Mouse (Mus musculus): ENCODE measurements at regions not wholly inside any gene's neighbourhood (a gene's known extent, or its start where the extent isn't known, plus 50 kb on each side); places are given as distances from the start of the nearest gene placed in this dataset.
A peak's percentile ranks its signal among the peaks of the same experiment; 100 is the strongest.

DNA sequence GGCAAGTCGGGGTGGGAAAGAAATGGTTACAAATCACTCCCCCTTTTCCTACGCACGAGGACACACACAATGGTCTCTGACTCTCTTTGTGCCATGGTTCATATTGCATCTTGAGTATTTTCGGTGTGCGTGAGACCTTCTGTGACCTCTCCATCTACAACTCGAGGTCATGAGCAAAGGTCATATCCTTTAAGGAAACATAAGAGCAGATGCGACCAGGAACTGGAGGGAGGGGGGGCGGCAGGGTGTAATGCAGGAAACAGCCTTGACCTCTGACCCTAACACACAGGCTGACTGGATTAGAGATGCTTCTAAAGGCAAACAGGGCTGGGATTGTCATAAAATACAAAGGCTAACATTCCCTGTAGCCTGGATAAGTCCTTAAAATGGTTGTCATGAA, 450.7 kb upstream of the Gm10131 start:
- peak; percentile 77 for DNase-seq (ENCODE audit: low read depth, low spot score)

DNA sequence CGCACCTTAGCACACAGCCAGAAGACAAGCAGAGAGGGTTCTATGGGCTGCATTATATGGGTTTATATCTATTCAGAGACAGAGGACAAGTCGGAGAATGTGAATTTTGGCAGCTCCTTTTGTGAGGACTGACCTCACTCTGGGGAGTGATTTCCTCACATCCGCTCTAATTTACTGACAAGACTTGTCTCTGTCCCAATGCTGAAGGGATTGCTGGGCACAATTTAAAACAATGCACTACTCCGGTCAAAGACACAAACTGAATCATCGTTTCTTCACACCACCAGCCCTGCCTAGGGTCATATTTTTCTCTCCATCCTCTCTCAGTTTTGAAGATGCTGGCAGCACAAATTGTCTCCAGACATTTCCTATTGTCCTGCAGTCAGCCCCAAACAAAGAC, 438.2 kb upstream of the Gm10131 start:
- no peak for DNase-seq (ENCODE audit: low read depth, low spot score)

DNA sequence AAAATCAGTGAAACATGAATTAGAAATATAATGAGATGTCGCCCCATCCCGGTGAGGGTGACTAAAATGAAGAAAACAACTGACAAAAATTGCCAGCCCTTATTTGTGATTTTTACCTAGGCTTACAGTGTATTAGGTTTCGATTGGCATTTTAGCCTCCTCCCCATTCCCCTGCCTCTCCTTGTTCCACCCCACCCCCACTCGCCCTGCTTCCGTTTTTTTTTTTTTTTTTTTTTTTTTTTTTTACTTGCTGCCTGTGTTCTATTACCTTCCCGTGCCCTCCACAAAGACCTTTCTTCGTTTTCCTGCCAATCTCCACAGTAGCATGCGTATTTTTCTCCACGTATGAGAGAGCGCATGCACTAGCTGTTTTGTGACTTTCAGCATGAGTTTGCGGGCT, 435.3 kb upstream of the Gm10131 start:
- DNase-seq (ENCODE audit: low read depth, low spot score), result no peak

DNA sequence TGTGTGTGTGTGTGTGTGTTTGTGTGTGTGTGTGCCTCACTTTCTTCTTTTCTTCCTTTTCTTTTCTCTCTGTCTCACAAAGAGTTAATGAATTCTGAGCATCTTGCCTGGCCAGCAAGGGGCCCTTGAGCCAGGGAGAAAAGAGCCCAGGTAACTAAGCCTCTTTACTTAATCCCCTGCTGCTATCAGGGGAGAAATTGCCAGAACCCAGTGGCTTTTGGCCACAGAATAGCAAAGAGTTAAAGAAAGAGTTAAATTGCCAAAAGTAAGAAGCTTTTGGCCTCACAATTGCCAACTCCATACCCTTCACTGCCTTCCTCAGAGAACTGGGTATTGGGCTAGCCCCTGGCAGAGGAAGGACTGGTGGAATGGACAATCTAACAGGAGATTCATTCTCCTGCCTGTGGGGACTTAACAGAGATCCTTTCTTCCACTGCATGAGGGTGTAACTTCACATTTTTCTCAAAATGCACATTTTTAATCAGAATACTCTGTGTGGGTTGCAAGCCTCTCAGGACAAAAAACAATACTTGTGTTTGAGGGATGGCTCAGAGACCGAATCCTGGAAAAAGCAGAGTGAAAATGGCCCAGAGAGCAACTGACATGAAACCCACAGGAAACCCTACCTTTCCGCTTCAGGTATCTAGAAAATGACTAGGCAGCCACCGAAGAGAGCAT, 431.0 kb upstream of the Gm10131 start:
- no peak for DNase-seq (ENCODE audit: low read depth, low spot score)

DNA sequence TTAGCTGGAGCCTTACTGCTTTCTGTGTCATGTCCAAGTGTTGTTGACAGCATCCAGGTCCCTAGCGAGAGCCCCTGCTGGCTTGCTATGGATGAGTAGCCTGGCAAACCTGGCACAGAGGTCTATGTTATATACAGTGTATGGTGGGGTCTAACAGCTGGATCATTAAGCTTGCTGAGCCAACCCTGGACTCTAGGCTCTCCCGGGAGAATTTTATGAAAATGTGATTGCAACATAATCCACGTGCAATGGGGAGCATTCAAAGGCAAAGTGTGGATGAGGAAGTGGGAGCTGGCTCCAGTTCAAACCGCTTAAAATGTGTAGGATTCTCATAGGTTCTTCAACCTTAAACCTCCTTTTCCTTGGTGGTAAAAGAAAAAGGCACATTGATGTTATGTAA, 427.7 kb upstream of the Gm10131 start:
- DNase-seq (ENCODE audit: low read depth, low spot score), result no peak

DNA sequence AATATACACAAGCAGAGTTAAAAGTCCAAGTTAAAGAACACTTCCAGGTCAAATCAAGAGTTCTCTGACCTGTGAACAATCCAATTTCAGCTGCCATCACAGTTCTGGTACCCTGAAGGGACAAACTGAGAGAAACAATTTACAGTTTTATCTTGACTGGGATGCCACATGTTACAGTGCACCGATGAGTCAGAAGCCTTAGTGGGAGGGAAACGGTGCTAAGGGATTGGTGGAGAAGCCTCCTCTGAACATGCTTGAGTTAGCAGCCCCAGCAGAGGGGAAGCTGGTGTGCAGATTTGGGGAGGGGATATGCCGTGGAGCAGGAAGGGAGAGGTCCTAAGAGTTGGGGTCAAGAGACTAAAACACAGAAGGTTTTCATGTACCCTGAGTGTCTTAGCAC, 423.9 kb upstream of the Gm10131 start:
- no peak for DNase-seq (ENCODE audit: low read depth, low spot score)

DNA sequence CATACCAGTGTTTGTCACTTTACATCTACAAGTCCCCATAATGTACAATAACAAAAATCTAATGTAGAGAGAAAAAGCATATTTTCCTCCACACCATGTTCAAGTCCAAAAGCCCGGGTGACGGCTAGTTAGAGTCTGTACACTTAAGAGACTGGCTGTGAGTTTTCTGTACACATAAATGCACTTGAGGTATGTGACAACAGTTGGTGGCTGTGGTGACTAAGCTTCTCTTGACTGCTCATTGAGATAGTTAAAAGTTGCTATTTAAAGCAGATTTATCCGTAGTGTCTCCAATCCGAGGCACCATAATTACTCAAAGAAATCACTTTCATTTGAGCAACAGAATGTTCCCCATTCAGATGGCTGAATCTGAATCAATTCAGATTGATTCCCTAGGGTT, 421.9 kb upstream of the Gm10131 start:
- no peak for DNase-seq (ENCODE audit: low read depth, low spot score)

DNA sequence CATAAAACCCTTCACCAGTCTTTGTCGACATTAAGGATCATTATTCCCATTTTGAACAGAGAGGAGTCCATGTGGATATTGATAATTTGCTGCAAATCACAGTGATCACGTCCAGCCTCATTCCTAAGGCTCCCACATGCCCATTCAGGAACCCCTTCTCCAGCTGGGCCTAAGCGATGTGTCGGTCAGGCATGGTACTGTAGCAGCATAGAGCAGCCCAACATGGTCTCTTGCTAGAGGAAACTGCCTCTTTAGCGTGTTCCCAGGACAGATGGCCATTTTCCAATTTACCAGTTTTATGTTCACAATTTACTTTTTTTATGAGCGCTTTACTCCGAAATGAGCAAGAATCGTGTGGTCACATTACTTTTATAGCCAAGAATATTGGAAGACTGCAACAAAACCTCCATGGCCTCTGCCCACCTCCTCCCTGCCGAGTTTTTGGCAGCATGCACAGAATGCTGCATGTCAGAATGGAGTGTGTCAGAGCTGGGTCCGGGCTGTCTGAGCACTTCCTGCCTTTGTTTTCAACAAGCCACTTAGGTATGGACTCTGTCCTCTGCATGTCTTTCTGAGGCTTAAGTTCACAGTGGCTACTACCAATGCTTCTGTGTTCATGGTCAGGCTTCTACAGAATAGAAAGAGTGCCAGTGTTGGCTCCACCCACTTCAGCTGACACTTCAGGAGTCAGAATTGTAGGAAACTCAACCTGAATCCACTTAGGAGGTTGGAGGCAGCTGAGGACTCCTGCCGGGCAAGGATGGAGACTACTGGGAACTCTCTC, 419.6 kb upstream of the Gm10131 start:
- no peak for DNase-seq (ENCODE audit: low read depth, low spot score)

DNA sequence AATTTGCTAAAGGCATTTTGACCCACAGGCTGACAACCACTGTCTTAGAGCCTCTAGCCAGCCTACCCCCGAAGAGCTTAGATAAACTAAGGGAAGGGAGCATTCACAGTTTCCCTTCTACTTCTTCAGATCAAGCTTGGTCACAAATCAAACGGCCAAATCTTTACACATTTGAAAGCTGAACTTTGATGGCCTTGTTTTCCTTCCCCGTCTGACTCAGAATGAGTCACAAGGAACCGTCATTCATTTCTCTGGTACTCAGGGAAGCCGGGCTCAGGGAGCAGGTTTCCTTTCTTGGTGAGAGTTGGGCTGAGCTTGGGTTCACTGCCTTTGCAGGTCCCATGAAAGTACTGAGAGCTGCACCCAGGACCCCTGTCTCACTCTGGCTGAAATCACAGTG, 418.5 kb upstream of the Gm10131 start:
- DNase-seq (ENCODE audit: low read depth, low spot score), result no peak

DNA sequence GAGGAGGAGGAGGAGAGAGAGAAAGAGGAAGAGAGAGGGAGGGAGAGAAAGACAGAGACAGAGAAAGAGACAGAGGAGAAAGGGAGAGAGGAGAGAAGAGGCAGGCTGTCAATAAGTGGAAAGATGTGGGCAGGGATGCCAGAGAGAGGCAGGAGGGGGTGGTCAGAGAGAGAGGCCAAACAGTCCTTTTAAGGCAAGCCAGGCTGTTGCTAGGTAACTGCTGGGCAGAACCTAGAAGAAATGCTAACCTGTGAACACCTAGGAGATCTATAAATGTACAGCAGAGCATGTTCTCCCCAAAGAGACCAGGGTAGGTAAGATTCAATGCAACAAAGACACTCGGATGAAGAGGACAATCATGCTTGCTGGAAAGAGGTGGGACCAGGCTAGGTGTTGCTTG, 417.9 kb upstream of the Gm10131 start:
- DNase-seq (ENCODE audit: low read depth, low spot score), result no peak

DNA sequence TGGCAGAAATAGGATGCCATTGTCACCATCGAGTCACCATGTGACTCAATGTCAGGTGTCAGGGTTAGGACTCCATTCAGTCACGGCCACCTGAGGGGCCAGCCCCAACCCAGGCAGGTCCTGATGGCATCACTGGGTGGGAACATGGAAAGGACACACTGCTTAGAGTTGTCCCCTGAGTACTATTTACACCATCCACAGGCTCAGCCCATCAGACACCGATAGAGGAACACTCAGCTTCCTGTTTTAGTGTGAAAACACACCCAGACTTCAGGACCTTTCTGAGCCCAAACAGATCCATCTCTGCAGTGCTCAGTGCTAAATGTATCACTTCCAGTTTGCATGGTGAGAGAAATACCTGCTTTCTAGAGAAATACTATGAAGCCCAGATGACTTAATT, 416.7 kb upstream of the Gm10131 start:
- DNase-seq (ENCODE audit: low read depth, low spot score), result no peak

DNA sequence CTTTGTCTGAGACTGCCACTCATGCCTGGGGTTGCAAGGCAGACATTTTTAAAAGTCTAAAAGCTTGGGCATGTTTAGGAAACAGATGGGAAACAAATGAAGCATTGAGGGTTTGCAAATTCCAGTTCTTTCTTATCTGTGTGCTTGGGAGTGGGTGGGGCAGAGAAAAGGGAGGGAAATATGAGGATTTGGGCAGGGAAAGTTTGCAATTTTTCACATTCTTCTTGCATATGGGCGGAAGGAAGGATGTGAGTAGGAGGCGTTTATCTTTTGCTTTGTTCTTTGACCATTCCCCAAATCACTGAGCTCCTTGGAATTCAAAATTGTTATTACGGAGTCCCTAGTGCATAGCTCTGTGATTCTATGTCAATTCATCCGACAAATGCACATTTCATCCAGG, 413.7 kb upstream of the Gm10131 start:
- no peak for DNase-seq (ENCODE audit: low read depth, low spot score)

DNA sequence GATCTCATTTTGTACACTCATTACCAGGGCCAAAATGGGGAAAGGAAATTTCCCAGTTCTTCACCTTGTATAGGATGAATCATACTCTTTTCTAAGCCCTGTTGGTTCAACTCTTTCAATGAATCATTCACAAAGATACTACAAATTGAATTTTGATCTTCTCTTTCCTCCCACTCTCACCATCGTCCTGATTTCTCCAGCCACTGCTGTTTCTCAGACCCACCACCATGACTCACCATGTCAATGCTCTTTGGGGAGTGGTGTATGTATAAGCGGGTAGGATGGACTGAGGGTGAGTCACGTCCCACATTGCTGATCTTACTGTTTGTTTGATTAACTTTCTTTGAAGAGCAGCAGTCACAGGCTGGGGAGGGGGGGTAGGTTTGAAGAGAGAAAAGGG, 412.3 kb upstream of the Gm10131 start:
- DNase-seq (ENCODE audit: low read depth, low spot score), result no peak

DNA sequence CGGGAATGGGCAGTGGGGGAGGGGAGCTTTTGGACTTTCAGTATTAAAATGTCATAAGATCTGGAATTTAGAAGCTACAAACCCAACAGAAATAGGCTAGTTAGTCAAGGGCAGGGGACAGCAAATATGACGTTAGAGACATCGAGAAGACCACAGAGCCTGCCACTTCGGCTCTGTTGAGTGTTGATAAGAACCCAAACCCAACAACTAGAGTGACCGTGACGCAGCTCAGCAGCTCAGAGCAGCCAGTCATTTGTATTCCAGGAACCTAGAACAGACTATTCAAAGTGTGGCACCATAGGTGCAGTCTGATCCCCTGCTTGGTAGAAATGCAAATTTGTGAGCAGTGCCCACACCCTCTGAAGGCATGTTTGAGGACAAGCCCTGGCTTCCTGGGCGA, 409.8 kb upstream of the Gm10131 start:
- DNase-seq (ENCODE audit: low read depth, low spot score), result no peak

DNA sequence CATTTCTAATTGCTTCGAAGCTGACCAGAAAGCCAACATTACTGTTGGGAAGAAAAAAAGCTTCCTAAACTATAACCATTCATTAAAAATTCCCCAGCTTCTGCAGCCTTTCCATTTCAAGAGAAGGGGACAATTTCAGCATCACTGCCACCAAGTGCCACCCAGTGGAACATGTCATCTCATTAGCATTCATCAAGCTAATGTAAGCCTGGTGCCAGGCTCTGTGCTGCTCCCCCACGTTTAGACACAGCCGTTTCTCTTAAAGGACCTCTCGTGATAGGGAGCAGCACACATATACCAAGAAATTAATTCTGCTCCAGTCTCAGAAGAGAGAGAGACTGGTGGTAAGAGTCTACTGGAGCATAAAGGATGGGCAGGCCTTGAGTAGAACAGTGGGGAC, 409.1 kb upstream of the Gm10131 start:
- DNase-seq (ENCODE audit: low read depth, low spot score), result no peak

DNA sequence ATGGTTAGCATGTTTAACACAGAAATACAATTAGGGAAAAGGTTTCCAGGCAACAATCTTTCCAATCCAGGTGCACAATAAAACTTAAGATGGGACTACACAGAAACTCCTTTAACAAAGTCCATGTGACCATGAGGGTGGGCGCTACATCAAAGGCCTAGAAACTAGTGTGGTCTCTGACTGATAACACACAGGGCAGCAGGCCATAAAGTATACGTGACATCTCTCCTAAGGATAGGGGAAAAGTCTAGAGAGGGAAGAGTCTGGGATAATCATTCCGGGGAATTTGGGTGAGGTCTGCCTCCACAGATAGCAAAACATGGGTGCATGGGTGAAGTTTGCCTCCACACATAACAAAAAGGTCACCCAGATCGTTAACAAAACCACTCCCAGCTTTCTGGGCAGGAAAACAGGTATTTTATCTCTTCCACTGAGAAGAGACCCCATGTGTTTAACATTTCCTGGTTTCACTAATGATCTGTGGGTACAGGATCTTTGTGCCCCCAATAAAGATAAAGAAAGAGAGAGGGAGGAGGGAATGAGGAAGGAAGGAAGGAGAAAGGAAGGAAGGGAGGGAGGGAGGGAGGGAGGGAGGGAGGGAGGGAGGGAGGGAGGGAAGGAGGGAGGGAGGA, 402.0 kb upstream of the Gm10131 start:
- DNase-seq (ENCODE audit: low read depth, low spot score), result no peak

DNA sequence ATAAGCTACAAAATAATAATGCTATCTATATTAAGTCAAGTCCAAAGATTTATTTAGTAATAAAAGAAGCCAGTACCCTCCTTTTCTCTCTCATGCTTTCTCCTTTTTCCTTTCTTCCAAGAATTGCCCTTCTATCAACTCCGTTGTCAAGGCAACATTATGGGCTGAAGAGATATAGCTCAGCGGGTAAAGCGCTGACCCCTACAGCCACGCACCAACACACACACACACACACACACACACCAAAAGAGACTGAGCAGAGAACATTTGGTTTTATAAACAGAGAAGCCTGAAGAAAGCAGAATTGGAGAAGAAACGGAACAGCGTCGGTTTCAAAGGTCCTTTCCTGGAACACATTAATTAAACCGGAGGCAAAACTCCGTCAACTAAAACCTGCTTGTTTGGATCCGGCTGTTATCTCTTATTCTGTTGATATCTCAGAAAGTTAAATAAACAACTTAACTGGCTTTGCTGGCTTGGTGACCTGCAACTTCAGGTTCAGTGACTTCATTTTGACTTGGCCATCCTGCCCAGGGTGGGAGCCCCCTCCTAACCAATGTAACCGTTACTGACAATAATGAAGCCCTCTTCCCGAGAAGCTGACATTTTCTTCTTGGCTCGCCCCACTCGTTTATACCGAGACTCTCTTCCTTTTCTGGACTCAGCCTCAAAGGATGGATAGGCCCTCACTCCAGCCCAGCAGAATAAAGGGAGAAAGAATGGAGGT, 394.5 kb upstream of the Gm10131 start:
- no peak for DNase-seq (ENCODE audit: low read depth, low spot score)

DNA sequence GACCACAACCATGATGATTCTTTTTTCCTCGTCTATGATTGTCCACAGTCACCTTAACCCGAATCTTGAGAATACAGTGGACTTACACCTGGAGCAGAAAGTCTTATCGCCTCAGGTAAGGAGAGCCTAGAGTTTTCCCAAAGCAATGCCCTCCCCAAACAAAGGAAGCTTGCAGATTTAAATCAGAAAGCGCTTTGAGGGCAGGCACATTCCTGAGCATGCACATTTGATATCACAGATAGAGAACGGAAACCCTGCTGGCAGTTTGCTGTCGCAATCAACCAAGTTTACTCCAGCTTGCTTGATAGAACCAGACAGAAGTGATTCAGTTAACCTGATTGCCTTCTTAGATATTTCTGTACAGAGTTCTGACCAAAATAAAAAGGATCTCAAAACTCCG, 393.6 kb upstream of the Gm10131 start:
- DNase-seq (ENCODE audit: low read depth, low spot score), result no peak

DNA sequence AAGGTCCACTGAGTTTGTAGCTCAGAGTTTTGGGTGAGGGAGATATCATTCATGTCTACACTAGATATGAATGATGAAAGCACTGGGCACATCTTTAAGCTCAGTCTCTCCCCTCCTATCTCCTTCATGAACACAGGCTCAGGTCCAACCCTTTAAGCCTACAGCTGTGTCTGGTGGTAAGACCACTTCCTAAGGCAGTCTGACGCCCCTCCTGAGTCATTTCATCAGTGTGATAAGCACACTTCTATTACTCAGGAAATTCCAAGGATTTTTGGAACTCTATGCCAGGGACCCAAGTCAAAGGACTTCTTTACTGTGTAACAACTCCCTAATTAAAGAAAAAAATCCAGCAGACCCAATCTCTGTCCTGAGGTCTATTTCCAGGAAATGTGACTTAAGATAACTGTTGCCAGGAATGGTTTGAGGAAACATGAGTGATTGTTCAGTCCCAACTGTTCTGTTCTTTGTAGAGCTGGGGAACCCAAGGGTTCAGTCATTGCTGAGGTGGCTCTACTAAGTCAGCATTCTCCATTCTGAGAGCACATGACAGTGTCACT, 391.1 kb upstream of the Gm10131 start:
- no peak for DNase-seq (ENCODE audit: low read depth, low spot score)

DNA sequence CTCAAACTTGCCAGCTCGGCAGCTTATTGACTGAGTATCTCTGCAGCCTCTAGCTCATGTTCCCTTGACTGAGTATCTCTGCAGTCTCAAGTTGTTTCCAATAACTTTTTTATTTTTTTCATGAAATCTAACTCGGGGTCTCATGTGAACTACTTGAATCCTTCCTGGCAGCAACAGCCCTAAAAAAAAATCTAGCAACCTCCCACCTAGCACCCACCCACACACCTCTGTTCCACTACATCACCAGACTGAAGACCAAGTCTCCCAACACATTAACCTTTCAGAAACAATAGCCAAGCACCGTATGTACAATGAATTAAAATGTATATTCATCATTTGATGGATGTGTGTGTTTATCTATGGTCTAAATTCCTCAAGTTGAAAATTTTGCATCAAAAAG, 387.7 kb upstream of the Gm10131 start:
- DNase-seq (ENCODE audit: low read depth, low spot score), result no peak

DNA sequence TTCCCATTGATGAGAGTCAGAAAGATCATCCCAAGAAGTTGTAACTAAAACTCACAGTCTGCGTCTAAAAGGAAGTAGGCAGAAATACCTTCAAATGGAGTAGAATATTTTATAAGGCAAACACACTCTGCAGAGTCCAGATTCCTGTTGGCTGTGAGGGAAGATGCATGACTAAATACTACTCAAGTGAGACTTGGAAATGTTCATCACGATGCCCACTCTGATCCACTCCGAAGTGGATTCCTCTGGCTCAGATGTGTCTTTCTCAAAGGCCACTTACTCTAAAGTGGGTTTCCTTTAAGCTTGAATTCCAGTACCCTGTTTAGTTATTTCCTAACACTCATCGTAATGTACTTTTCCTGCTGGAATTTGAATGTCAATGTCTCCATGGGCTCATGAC, 385.2 kb upstream of the Gm10131 start:
- DNase-seq (ENCODE audit: low read depth, low spot score), result no peak

DNA sequence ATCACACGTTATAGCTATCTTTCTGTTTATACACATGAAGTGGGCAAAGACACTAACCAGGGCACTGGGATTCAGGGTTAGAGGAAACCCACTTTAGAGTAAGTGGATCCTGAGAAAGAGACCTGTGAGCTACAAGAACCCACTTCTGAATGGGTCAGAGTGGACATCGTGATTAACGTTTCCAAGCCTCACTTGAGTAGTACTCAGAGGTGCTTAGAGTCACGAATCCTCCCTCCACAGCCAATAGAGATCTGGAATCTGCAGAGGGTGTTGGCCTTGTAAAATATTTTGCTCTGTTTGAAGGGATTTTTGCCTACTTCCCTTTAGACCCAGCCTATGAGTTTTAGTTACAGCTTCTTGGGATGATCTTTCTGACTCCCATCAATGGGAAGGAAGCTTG, 384.4 kb upstream of the Gm10131 start:
- no peak for DNase-seq (ENCODE audit: low read depth, low spot score)
